Mouse (Mus musculus) left cerebral cortex, postnatal 4 days (tissue): ENCODE data around the gene Sf3b6. TPM values are rescaled to one million over a fixed set of nuclear protein-coding genes. Genes with fewer than 3 reads are reported as not detected.
A peak's percentile ranks its signal among the peaks of the same experiment; 100 is the strongest.
"Not testable (repeated sequence)": the region's sequence is repeated elsewhere in the genome, so short reads cannot be mapped to it uniquely, and the experiment has no call there.

Experiments used
- DNase-seq: peaks from one replicate; pipeline ENCODE4 v3.0.0-alpha.2; 2022
- intact Hi-C: fragments of 180-260 bp; cut with DNase I; formaldehyde crosslinking; loops from one replicate; pipeline ENCODE4 v1.15.1; 2025
- total RNA-seq, 2 experiments: library from RNA; stranded (reverse); gene quantifications; 2 replicates each; pipeline ENCODE4 v1.2.3; 2021

Sf3b6 gene
- 100 to 1,000 TPM; 127 to 135 TPM for total RNA-seq

DNA sequence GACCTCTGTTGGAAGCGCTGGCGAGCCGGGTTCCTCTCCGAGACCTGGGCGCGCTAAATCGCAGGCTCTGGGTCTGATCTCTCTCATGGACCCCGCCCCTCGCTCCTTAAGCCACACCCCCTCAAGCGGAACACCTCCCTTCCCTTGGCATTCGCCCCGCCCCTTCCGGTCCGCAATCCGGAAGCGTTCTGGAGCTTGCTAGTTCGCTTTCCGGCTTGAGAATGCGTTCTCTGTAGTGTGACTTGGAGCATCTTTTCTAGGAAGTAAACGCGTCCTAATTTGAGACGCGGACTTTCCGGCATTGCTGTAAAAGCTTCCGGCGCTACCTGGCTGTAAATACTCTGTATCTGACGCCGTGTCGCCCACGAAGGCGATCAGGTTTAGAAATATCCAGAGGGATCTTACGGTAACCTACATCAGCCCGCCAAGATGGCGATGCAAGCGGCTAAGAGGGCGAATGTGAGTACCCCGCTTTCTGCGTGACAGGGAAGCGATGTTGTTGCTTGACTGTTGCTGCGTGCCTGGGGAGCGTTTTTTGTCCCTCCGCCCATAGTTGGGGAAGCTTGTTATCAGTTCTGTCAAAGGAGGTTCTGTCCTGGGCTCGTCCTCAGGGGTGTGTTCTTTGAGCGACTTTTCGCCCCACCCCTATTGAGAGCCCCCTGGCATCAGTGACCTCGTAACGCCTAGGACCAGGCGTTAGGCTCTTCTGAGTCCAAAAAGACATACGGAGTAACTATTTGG, at the start of gene Sf3b6:
Gene Sf3b6, plus strand, starts transcription at position 184 of the 741 bp plus-strand sequence.
- peak; percentile 99 for DNase-seq
- intact Hi-C loops = no loop called here

DNA sequence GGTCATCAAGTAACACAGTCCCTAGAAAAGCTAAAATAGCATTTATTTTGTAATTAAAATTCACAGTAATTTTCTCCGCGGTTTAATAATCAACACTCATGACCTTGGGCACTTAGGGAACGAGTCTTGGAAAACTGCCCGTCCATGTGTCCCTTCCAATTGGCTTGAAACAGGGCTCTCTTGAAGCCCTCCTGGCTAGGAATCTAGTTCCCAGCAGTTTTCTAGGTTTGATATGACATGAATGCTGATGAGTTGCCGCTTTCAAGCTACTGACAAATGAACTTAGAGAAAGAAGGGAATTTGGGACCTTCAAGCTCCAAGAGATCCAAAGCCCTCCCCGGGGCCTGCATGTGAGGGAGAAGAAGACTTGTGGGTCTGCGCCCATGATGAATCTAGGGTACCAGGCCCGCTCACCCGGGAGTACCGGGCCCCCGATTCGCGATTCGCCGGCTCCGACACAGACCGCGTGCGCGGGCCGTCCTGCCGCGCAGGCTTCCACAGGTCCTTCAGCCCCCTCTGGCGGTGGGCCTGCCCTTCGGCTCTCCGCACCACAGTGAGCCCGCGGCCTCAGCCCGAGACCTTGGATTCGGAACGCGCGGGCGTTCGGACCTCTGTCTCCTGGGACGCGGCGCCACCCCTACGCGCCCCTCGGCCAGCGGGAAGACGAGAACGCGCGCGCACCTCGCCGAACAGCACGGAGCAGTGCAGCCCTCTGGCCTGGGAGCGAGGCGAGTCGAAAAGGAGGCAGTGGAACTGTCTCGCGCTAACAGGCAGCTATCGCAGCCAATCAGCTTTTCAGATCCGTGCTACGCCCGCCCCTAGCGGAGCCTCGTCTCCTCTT, 48.6 kb upstream of the Sf3b6 start, which contains the start of the genes Pfn4 and Fam228b:
Gene Pfn4, plus strand, starts transcription at position 531 of the 841 bp plus-strand sequence.
Gene Fam228b, minus strand, starts transcription at position 776 of the 841 bp plus-strand sequence.
- peak; percentile 97 for DNase-seq
- intact Hi-C loops = no loop called here

DNA sequence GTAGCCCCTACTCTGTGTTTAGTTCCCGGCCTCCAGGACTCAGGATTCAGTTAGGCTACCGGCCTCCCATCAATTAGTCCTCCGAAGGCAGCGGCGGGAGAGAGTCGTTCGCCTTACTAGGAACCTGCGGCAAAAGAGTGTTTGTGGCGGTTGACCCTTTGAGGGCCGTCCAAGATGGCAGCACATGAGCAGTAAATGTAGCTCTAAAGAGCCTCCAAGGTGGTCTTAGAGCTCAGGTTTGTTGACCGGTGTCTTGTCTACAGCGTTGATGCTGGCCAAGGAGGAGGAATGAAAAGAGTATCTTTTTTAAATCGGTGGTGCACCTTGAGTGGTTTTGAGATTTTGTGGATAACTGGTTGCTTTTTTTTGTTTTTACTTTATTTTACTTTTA, 48.0 kb upstream of the Sf3b6 start:
- no peak for DNase-seq
- intact Hi-C loops = no loop called here

DNA sequence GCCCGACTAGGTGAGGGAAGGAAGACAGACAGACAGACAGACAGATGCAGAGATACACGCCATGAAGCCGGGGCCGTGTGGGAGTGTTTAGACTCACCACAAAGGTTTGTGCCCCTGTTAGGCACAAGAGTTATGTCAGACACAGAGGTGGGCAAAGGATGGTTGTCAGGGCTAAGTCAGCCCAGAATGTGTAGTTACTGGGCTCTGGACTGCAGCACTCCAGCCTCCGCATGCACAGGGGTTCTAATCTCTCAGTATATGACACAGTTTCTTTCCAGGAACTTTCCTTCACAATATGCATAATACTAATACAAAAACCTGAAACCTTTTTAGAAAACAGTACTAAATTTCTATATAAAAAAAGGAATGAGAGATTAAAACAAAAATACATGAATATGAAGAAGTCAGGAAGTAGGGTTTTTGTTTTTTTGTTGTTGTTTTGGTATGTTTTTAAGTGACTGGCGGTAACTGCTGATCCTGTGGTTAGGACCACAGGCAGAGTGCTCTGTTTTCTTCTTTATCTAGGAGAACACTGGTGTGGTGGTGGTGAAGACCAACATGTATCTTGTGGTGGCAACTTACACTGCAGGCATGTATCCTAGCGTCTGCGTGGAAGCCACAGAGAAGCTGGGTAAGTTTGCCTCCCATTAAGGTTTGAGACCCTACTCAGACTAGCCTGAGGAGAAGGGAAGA, 42.3 kb upstream of the Sf3b6 start:
- intact Hi-C loops = no loop called here
- no peak for DNase-seq

DNA sequence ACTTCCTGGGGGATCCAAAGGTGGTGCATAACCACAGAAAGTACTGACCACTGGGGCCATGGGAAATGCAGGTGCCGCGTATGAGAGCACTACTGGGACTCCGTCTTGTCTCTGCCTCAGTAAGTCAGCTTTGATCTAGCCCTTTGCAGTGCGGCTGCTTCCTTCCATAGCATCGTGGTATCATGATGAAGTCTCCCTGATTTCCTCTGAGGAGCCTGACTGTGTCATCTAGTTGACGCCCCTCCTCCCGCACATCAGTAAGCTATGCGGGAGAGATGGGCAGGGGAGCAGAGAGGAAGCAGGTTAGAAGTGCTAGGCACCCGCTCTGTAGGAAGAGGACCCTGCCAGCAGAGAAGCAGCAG, 41.8 kb upstream of the Sf3b6 start:
- intact Hi-C loops = no loop called here
- no peak for DNase-seq

DNA sequence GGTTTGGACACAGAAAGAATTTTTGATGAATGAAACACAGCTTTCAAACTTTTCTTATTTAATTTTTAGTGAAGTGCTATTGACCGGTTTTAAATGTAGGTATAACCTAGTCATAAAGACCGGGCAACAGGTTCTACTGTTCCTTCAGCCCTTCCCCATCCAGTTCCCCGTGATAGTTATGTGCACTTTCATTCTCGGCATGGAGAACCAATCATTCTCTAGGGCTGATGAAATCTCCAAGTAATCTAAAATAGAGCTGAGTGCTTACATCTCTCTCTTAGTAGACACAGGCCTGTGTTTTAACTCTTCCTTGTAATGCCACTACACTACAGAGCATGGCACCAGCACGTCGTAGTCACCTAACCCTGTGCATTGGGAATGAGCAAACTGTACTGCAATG, 39.6 kb upstream of the Sf3b6 start:
- intact Hi-C loops = no loop called here
- DNase-seq = no peak

DNA sequence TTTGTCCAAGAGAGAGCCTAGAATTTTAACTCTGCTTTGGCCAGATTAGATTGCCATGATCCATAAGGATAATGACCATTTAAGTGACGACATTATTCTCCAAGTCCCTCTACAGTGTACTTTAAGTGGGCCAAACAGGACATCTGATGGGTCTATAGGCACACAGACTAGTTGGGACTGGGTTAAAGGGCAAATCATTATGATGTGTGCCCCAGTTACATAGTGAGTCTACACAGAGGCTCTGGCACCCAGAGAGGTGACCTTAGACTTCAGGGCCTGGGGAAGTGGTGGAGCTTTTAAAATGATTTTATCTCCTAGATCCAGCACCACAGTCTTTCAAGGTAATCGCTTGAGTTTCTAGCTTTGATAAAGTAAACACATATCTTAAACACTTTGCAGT, 37.1 kb upstream of the Sf3b6 start:
- intact Hi-C loops = no loop called here
- no peak for DNase-seq

DNA sequence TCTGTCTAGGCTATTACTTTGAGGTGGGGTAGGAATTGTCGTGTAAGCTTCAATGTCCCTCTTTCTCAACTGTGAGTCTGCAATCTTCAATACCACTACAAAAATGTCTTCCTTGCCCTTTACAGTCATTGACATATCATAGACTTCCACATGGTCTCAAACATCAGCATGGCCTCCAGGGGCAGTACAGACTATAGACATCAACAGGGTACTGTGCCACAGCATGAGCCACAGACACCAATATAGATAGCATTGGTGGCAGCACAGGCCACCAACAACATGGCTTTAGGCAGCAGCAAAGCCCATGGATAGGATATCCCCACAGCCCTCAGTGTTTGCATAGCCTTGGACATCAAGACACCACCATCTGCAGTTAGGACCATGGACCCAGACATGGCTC, 36.1 kb upstream of the Sf3b6 start:
- intact Hi-C loops = no loop called here
- DNase-seq = no peak

DNA sequence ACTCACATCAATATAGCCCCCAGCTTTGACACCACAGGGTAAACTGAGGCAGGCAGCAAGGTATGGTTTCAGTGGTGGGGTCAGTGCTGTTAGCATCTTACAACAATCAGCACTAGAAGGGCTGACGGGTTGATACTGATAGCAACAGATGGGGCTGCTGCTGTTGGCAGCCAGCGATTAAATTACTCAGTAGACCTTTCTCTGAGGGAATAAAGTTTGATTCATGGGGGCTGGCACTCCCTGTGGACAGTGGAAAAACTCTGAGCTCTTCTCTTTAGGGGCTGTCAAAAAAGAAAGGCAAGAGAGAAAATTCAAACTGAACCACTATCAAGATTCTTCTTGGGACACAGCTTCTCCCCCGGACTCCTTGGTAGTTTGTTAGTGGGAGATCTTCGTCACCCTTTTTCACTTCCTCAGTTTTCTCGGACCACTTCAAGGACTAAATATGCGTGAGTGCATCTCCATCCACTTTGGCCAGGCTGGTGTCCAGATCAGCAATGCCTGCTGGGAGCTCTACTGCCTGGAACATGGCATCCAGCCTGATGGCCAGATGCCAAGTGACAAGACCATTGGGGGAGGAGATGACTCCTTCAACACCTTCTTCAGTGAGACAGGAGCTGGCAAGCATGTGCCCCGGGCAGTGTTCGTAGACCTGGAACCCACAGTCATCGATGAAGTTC, 35.5 kb upstream of the Sf3b6 start:
- DNase-seq, intact Hi-C loops: not testable (repeated sequence)

DNA sequence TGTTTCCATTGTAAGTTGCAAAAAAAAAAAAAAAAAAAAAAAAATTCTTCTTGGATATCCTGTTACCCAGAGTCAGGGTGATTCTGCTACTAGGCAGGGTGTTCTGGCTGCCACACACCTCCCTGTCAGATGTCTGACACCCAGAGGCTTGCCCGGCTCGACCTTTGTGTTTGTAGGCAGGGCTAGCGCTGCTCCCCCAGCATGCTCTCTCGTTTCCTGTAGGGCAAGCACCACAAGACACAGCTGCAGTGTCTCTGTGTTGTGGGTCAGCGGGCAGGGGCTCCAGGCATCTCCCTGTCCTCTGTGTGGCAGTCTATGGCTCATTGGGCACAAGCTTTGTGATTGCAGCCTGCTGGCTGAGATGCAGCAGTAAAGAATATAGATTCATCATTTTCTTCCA, 33.7 kb upstream of the Sf3b6 start:
- no peak for DNase-seq
- intact Hi-C loops = no loop called here

DNA sequence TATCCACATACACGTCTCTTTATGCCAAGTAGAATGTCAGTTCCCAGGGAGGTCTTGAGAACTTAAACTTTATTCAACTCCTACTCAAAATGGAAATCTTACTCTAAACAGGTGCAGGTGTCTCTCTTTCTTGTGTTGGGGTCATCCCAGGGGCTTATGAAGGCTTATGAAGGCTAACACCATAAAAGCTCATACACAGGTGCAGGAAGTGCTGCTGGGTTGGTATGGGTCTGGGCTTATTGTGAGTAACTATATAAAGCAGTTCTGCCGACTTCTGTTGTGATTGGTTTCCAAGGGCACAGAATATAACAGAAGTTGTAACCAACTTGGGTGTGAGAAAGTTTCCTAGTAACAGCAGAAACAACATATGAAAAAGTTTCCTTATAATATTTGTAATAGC, 32.9 kb upstream of the Sf3b6 start:
- DNase-seq = no peak
- intact Hi-C loops = no loop called here

DNA sequence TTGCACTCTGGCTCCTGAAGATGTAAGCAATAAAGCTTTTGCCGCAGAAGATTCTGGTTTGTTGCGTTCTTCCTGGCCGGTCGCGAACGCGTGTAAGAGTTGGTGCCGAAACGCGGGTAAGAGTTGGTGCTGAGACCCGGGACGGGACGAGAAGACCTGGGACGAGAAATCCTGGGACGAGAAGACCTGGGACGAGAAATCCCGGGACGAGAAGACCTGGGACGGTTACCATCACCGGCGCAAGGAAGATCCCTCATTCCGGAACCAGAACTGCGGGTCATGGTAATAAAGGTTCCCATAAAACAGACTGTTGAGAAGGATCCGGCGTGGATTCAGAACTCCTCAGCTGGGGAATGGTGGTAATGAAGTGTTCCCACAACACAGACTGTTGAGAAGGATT, 29.2 kb upstream of the Sf3b6 start:
- DNase-seq, intact Hi-C loops: not testable (repeated sequence)

DNA sequence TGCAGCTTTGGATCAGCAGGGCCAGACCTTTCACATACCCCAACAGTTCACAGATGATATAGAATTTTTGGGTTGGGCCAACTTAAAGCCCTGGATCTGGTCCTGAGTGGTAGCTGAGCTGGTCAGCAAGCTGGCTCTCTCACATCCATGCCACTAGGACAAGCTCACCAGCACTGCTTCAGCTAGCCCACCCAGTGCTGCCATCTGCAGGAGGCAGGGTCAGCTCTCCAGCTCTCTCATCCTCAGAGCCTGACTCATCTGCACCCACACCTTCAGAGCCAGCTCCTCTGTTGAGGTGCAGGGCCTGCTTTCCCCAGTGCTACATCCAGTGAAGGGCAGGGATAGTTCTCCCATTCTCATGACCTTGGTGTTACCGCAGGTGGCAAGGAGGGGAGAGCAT, 23.6 kb upstream of the Sf3b6 start:
- DNase-seq = peak; percentile 44
- intact Hi-C loops = no loop called here

DNA sequence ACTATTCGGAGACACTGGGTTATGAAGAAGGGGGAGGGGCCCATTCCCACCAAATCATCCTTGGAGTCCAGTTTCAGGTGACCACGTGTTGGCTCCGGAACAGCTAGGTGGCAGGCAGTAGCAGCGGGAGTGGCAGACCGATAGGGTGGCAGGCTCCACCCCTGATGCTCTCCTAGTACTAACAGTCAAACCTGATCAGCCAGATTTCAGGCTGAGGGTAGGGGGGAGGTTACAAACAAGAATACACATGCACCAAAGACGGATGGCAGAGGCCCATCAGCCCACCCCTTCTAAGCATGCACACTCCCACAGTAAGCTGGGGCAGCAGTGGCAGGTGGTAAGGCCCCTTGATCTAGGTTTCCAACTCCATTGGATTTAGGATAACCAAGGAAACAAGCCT, 19.9 kb upstream of the Sf3b6 start:
- DNase-seq, intact Hi-C loops: not testable (repeated sequence)

DNA sequence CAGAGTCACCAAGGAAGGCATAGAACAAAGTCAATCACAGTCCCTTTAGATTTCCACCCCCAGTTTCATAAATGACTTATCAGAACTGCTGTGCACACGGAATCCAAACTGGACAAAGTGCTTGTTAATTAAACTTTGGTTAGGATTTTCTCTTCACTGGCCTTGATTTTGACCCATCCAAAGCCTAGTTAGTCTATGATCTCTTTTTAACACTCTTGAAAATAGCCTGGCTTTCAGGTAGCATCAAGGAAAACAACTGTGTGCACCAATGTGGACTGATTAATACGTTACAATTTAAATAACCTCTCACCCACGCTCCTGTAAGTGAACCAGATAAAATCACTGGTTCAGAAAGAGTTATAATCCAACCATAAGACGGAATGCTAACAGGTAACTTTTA, 6.3 kb upstream of the Sf3b6 start:
- intact Hi-C loops = no loop called here

DNA sequence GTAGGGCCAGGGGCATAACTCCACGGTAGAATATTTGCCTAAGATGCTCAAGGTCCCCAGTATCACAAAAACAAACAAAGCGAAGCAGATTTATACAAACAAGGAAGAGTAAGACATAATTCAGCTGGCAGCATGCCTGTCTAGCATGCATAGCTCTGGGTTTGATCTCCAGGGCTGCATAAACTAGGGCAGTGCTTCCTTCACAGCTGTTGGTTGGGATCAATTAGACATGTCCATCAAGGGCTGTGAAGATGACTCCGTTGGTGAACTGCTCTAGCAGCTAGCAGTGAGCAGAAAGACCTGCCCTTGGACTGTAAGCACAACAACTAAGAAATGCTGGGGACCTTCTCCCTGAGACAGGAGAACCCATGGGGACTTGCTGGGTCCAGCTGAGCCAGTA, 5.6 kb upstream of the Sf3b6 start:
- no peak for DNase-seq
- intact Hi-C loops = no loop called here

More for the DNA sequence above, 6.3 kb upstream of the Sf3b6 start:
- DNase-seq = no peak

DNA sequence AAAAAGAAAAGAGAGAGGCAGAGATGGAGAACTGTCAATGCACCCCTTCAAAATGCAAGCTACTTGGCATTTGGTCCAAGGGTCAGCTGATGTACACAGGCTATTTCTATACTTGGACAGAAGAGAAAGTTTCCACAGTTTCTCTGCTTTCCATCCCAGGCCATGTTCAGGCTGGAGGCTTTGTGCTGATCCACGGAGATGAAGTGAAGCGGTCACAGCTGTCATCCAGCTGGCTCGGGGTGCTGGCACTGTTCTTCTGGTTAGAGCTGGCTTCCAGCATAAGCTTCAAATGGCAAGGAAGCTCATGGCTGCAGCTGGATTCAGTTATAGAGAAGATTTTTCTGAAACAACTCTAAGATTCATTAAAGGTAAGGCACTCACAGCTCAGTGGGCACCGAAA, 3.7 kb upstream of the Sf3b6 start:
- intact Hi-C loops = no loop called here

DNA sequence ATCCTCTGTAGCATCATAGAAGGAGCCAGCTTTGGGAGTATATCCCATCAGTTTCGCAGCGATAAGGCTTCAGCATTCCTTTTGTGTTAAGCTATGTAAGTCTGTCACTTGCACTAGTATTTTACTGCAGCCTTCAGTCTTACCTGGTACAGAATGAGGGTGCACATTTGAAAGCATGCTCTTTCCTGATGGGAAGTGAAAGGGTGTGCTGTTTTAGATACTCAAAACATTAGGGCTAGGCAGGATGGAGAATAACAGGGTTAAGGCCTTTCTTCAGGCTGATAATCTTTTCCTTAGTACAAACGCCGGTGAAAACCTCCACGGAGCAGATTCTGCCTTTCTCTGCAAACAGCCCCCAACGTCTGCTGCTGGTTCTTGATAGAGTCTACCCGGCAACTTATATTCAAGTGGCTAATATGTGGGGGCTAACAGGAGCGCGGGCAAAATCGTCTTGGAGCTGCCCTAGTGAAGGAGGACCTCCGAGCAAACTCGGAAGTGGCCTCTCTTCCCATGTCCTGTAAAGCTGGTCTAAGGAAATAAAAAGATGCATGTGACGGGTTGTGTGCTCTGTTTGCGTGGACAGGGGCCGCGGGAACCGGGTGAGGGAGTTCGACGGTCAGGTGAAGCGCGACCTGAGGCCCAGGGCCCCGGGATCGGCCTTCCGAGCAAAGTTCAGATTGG, 524 bp upstream of the Sf3b6 start:
- DNase-seq = no peak
- intact Hi-C loops = no loop called here

More for the DNA sequence above, 3.7 kb upstream of the Sf3b6 start:
- DNase-seq = peak; percentile 38

DNA sequence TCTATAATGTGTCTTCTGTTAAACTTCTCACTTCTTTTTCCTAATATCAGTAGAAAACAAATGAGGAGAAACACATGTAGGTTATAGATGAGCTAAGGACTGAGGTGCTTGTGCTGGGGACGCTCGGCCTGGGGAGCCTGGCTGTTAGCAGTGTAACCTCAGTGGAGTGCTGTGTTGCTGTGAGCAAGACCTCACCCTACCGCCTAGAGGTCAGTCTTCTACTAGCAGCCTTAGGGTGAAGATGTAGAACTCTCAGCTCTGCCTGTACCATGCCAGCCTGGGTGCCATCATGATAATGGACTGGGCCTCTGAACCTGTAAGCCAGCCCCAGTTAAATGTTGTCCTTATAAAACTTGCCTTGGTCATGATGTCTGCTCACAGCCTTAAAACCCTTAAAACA, 9.9 kb downstream of the Sf3b6 start:
- no peak for DNase-seq
- intact Hi-C loops = no loop called here

DNA sequence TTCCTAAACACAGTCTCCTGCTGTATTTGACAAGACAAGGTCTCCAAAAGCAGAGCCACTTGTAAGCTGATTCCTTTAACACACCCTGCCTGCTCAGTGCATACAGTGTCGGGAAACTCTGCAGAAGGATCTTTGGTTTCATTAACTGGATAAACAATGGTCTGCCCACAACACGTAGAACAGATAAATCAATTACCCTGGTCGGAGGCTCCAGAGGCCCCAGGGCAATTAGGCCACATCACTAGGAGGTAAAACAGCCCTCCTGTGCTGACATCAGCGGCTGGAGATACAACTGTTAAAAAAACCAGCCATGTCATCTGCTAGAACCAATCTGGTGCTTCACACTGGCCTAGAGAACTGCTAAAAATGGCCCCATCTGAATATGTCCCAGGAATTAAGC, 19.6 kb downstream of the Sf3b6 start:
- intact Hi-C loops = no loop called here
- DNase-seq = no peak
